Mouse (Mus musculus) lung, postnatal 0 days (tissue): ENCODE measurements around the gene Col13a1.

Source experiments
- CTCF ChIP-seq: IDR thresholded peaks from 2 replicates; pipeline ENCODE4 v1.5.1; 2016; ENCODE audit warnings: antibody characterized with exemption, mild to moderate bottlenecking
- EP300 ChIP-seq: IDR thresholded peaks from 2 replicates; pipeline ENCODE4 v1.6.1; 2016; ENCODE audit warnings: antibody characterized with exemption, mild to moderate bottlenecking, control low read depth

DNA sequence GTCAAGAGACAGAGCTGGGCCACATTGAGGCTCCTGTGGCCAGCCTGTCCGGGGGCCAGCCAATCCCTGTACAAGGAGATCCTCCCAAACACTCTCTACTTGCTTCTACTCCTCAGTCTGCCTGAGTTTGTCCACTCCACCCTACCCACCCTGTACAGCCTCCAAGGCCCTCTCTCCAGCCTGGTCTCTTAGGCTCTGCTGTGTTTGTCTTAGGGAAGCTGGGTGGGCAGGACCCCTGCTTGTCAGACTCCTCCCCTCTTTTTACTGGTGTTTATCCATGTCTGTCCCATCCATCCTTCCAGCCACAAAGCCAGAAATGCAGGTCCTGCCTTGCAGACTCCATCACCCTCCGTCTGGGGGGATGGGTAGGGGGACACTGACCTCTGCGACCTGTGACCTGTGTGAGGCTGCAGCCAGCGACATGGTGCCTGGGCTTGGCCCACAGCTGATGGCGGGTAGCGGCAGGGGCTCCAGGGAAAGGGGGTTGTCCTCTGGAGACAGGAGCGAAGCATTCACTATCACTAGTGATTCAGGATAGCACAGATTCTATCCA lies 41.2 kb upstream of the Col13a1 start:
- TF ChIP-seq CTCF, result no peak
- no peak for TF ChIP-seq EP300
